Mouse (Mus musculus): ENCODE measurements around the gene Serpinb11.

Gene Serpinb11

GRCm38 (mm10) chr1:107360898-107361297 lies at the start of gene Serpinb11:
TSS of gene Serpinb11 (plus strand) at chr1:107361198.
- DNase-seq (ENCODE audit: low spot score), result no peak

DNA sequence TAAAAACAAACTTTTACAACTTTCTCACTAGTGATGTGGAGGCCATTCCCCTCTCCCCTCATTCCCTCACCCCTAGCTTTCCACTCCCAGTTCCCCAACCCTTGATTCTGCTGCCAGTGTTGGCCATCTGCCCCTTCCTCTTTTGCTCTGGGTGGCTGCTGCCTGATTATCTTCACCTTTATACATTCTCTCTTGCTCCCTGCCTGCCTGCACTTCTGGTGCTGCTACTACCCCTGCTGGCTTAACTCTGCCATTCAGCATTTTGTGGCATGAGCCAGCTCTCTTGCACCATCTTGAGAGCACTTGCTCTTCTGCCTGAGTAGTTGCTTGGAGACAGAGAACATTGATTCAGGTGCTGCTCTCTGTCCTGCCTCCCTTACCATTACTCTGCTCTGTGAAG lies 15.0 kb upstream of the Serpinb11 start:
- DNase-seq (ENCODE audit: low spot score), result no peak

DNA sequence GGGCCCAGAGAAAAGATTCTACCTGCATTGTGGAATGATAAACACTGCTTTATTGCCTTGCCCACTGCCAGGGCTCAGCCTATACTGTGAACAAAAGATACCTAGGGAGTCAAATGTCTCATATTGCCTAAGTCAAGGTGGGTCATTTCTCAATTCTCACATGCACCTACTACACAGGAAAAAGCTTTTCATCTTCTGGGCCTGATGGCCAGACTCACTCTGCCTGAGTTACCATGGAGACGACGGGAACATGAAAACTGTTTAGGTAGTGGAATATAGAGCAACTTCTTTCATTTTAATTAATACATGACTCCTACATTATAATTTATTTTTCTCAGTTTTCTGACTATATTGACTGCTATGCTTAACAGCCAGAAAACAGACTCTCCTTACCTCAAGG lies 14.2 kb upstream of the Serpinb11 start:
- no peak for DNase-seq (ENCODE audit: low spot score)

DNA sequence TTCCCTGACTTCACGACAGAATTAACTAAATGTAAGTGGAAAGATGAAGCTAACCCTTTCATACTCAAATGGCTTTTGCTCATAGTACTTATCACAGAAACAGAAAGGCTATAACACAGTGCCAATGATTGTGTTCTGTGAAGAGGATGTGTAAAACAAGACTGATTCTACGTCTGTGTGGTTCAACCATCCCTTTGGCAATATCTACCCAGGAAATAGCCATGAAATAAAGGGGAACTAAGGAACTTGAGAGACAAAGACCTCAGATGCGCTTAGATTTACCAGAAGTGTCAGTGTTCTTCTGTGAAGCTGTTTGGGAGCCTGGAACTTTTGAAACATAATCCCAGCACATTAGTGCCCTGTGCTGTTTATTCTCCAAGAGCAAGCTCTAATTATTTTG lies 10.6 kb upstream of the Serpinb11 start:
- no peak for DNase-seq (ENCODE audit: low spot score)

DNA sequence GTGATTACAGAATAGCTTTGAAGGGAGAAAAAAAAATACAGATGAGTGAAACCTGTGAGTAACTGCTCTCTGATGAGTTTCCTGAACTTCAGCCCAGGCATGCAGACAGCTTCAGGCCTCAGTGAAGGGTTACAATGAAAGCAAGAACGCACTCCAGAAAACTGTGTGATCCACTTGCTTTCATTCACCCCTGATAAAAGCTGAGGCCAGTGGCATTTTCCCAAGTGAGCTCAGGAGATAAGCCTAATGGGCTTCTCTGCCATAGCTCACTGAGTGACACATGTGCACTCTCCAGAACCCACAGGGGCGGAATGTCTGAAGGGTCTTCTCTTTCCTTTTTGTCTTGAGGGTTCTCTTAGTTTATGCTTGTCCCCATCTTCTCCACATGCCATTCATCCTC lies 9.9 kb upstream of the Serpinb11 start:
- no peak for DNase-seq (ENCODE audit: low spot score)

DNA sequence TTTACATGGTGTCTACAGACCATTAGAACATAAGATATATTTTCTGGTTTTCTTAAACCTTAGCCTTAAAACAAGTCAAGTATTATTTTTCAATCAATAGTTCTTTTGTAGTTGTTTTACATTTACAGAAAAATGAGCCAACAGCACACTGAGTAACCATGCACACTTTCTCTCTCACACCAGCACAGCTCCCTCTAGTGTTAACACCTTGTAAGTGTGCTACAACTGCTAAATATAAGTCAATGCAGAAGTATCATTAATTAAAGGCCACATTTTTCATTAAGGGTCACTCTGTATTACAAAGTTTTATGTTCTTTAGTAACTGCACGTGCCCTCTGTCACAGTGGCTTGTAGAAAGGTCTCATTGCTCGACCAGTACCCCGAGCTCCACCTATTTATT lies 8.0 kb upstream of the Serpinb11 start:
- no peak for DNase-seq (ENCODE audit: low spot score)

DNA sequence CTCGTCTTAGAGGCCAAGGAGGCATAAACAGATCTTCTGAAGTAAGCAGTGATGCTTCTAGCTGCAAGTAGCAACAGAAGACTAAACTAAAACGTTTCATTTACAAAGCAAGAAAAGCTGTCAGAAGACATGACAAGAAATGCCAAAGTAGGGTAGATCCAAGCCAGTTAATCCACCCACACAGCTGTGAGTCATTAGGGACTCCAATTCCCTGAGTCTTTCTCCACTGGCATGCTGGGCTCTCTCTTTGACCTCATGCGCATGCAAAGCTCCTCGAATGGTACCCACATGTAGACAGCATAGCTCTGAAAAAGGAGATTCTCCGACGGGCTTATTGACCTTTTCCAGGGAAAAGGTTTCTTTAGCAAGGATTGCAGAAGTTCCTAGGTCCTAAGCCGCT lies 5.0 kb downstream of the Serpinb11 start:
- DNase-seq (ENCODE audit: low spot score), result no peak

DNA sequence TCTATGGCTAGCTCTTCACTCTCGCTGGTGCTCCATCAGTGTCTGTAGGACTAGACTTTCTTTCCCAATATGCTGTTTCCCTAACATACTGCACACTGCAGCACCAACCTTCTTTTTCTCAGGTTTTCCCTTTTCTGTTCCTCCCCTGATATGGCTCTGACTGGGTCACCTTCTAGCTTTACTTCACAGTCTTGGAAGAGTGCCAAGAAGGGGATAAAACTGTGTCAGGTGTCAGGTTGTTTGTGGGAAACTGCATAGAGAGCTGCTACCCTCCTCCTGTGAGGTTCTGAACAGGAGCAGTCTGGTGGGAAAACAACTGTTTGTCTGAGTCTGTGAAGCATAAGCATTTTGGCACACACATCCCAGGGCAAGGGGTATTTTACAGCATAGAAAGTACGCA lies 7.9 kb downstream of the Serpinb11 start:
- no peak for DNase-seq (ENCODE audit: low spot score)

DNA sequence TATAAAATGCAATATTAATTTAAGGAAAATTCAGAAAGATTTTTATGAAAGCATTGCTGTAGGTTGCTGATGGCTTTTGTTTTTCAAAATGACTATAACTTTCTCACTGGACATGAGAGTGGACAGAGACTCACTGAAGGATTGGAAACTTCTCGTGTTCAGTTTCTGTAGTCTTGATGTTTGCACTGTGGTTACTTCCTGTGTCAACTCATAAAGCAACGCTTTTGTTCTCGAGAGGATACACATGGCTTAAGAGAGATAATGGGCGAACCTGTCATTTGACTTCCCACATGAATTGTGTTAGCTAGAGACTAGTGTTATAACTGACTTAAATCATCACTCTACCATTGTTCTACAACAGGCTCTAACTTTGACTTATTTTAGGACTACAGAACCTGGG lies 16.0 kb downstream of the Serpinb11 start:
- no peak for DNase-seq (ENCODE audit: low spot score)

GRCm38 (mm10) chr1:107378368-107378767 lies 17.4 kb downstream of the Serpinb11 start:
- no peak for DNase-seq (ENCODE audit: low spot score)

GRCm38 (mm10) chr1:107381491-107381890 lies 20.5 kb downstream of the Serpinb11 start:
- DNase-seq (ENCODE audit: low spot score), result no peak

- DNase-seq (ENCODE audit: low spot score), result no peak
Observed at GRCm38 (mm10) chr1:107382404-107382803, 21.4 kb downstream of the Serpinb11 start.

DNA sequence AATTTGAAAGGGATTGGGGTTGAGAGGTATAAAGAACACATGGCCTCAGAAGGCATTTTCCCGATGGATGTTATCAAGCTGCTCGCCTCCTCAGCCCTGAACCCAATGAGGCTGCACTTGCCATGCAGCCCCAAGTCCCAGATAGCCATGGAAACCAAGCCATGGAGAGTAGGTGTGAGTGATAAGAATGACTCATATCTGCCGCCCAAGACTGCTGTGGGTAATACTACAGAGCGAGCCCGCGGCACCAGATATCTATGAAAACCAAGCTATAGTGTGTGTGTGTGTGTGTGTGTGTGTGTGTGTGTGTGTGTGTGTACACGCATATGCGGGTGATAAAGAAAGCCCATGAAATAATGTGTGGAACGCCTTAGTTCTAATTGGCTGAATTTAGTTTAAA lies 23.5 kb downstream of the Serpinb11 start:
- DNase-seq (ENCODE audit: low spot score), result no peak

DNA sequence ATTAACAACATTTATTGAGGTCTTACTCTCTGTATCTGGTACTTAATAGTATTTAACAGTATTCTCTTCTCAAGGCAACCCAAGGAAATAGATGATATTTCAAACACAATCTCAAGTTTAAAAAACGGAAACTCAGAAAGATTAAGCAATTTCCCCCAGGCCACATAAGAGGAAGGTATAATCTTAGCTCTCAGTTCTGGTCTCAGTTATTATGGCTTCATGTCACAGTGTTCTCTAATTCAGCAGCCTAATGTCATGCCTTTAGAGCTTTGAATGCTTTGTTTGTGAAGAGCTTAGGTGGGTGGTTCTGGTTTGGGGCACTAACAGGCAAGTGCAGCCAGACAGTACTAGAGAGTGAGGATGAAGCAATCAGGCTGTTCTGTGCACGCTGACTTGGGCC lies 28.8 kb downstream of the Serpinb11 start:
- no peak for DNase-seq (ENCODE audit: low spot score)

DNA sequence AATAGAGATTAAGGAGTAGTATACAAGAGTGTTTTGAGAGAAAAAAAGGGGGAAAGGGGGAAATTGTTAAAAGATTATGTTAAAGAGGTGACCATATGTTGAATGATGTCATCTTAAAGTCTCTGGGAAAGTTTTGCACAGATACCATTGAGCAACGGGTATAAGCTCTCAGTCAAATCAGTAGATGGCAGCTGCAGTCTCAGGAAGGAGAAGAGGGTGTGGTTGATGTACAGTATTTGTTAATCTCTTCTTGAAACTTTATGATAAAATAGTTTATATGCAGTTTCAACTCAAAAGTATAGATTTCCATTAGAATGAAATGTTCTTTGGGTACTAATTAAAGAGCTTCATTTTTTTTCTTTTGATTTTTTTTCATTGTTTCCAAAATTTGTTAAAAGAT lies 36.5 kb downstream of the Serpinb11 start:
- no peak for DNase-seq (ENCODE audit: low spot score)

GRCm38 (mm10) chr1:107399355-107399754 lies 38.4 kb downstream of the Serpinb11 start, which contains the start of gene Serpinb7:
TSS of gene Serpinb7 (plus strand) at chr1:107399655.
- DNase-seq (ENCODE audit: low spot score), result no peak

DNA sequence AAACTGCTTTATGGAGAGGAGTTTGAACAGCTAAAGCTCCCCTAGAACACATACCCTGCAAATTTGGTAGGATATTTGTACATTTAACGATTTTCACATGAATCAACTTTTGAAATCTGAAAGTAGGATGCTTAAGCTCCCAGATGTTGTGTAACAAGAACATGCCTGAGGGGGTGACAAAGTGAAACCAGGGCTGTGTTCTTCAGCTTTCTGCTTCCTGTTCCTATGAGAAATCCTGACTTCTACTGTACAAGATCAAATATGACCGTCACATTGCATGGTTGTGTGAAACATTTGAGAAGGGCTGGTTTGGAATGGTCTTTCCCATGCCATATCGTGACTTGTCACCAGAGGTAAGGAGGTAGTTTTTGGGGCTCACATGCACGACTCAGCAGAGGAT lies 41.1 kb downstream of the Serpinb11 start:
- DNase-seq (ENCODE audit: low spot score), result no peak

- DNase-seq (ENCODE audit: low spot score), result no peak
Observed at GRCm38 (mm10) chr1:107414650-107415049, 53.7 kb downstream of the Serpinb11 start.

- no peak for DNase-seq (ENCODE audit: low spot score)
Observed at GRCm38 (mm10) chr1:107422487-107422886, 61.5 kb downstream of the Serpinb11 start.

Data from layer of hippocampus, adult 11-12 months (tissue).